Mouse (Mus musculus): ENCODE data around the gene Auts2. TPM values are rescaled to one million over a fixed set of nuclear protein-coding genes. Genes with fewer than 3 reads are reported as not detected.

Gene Auts2
- total RNA-seq, 2 experiments from 2014 or later: 24.3 to 29.9 TPM

DNA sequence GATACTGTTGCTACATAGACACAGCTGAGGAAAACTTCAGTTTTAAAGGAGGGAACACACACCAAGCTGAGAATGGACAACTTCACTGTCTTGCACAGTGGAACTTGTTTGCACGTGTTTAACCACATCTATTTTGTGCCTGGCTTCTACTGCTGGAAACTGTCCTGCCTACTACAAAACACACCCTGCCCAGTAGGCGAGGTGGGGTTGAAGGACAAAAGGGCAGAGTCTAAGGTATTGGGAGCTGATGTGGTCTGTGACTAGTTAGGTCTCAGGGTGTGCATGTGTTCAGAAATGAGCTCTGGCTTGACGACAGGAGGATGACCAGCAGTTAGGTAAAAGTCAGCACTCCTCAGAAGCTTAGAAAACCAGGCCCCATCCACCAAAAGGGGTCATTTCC is 636.8 kb downstream of the Auts2 start:
- DNase-seq: no peak

DNA sequence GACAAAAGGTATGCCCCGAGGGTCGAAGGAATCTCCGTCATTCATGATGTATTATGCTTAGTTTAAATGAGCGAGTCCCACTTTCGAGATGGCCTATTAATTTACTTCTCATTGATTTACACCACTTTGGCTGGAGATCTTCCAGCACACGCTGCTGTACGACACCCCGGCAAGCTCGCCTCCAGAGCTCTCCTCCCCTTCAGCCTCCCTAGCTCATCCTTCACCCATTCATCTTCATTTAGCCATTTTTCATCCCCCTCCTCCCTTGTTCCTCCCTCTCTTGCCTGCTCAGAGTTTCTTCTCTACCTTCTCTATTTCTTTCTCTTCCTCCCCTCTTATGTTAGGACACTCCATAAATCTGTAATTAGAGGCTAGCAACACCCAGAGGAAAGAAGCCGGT is 638.7 kb downstream of the Auts2 start:
- DNase-seq: no peak

DNA sequence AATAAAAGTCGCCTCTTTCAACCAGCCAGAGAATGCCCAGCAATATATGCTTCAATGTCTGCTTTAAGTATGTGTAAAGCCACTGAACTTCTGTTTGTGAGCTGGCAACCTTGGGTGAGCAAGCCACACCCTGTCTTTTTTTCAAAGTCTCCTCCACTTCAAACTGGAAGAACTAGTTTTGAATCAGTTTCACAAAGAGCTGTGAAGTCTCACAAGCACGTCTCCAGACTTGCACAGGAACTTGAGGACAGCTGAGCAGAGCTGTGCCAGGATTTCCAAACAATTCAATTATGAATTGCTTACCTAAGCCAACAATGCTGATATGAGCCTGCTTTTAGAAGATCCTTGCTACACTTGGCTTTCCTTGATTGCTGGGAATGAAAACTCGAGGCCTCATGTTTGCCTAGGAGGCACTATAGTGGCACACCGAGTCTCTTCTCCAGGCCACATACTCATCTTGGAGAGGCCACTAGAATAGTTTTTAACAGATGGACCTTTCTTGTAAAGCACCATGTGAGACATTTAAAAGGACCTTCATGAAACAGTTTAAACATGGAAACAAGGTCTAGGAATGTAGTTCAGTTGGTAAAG is 645.0 kb downstream of the Auts2 start:
- no peak for DNase-seq

DNA sequence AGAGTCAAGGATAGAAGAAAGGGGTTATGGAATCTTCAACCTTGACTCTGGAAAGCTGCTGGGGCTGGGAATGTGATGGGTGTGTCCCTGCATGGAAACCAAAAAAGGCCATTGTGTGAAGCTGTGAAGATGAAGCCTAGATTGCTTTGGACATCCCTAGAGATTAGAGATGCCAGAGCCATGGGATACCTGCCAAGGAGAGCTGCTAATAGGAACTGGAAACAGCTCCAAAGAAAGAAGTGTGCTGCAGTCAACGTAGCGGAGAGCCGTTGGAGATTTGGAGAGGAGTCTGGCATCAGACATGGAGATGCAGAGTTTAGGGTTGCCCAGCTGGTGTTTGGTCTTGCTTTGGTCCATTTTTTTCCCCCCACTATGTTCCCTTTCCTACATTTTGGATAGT is 656.5 kb downstream of the Auts2 start:
- peak in 1 of 2 experiments; percentile 1 for DNase-seq

- peak in 1 of 2 experiments; percentile 14 for DNase-seq
Measured at GRCm38 (mm10) chr5:131876569-131876968, 666.6 kb downstream of the Auts2 start.

GRCm38 (mm10) chr5:131875976-131876375 is 667.2 kb downstream of the Auts2 start:
- DNase-seq: no peak

GRCm38 (mm10) chr5:131873116-131873515 is 670.0 kb downstream of the Auts2 start:
- no peak for DNase-seq

- DNase-seq: no peak
Measured at GRCm38 (mm10) chr5:131869711-131870499, 673.2 kb downstream of the Auts2 start.

- no peak for DNase-seq
Measured at GRCm38 (mm10) chr5:131865200-131865599, 677.9 kb downstream of the Auts2 start.

DNA sequence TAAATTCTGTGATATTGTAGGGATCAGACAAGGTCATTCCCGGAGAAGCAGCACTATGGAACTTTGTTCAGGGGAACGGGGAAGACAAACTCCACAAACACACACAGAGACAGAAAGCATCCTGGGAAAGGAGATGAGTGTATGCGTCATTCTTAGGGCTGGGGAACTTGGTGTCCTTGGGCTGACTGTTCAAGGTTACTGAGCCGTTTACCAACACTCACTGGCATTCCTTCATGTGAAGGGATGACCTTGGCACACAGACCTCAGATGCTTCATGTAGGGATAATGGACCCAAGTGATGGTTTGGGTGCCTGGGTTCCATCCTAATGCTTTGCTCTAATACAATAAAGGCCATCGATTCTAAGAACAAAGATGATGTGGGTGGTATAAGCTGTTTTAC is 685.2 kb downstream of the Auts2 start:
- DNase-seq: no peak

- DNase-seq: peak; percentile 49 to 60
Measured at GRCm38 (mm10) chr5:131855358-131855757, 687.8 kb downstream of the Auts2 start.

GRCm38 (mm10) chr5:131851597-131852453 is 691.3 kb downstream of the Auts2 start:
- no peak for DNase-seq

DNA sequence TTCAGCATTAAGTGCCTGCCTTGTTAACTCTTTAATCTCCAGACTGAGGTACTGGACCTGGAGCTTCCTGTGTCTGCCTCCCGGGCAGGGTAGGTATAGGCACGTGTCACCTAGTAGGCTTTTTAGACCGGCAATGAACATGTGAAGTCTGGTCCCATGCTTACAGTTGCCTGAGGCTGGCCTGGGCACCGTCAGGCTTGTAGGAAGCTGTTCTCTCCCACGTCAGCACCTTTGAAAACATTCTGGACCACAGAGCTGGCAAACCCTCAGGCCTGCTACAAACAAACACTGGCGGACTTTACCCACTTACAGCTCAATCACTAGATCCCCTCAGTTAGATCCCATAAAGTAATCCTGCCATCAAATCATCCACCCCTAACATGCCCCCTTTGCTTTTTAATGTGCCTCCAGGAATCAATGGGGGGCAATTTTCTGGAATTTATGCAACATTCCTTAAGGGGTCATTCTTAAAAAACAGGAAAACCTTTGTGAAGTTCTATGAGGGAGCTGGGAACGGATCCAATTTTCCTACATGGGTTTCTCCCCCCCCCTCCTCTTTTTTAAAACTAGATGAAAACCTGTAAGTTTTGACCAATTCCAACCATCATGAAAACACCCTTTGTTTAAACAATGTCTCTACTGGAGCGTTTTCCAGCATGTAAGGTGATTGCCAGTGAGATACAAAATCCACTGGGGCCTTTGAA is 692.4 kb downstream of the Auts2 start:
- no peak for DNase-seq

DNA sequence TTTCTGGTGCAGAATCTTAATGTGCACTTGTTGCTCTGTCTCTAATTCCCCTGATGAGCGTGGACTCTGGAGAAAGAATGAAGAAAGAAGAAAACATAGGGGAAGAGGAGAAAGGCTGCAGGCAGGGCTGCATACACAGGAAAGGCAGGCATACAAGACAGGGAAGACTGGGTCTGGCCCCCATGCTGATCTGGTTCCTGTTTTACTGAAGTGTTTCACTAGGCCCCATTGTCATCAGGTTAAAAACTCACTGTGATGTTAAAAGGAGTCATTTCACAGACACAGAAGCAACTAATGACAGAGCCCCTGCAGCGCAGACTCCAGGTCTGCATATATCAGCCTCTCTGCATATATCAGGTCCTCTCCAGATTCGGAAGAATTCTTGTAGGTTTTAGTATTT is 693.5 kb downstream of the Auts2 start:
- DNase-seq: no peak

DNA sequence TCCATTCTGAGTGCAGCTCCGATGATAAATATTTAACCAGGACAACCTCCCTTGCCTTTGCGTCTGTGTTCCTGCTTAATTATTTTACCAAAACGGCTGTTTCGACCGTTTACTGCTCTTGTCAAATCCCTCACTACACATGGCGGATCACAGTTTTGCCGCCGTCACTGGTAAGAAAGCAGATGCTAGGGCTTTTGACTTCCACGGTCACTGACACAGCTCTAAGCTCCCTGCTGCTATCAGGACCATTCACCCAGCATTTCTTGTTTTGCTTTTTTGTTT is 698.7 kb downstream of the Auts2 start:
- no peak for DNase-seq

GRCm38 (mm10) chr5:131843766-131844518 is 699.2 kb downstream of the Auts2 start:
- DNase-seq: no peak

- no peak for DNase-seq
Measured at GRCm38 (mm10) chr5:131839657-131840315, 703.4 kb downstream of the Auts2 start.

- DNase-seq: no peak
Measured at GRCm38 (mm10) chr5:131839023-131839422, 704.1 kb downstream of the Auts2 start.

- DNase-seq: no peak
Measured at GRCm38 (mm10) chr5:131838064-131838463, 705.1 kb downstream of the Auts2 start.

DNA sequence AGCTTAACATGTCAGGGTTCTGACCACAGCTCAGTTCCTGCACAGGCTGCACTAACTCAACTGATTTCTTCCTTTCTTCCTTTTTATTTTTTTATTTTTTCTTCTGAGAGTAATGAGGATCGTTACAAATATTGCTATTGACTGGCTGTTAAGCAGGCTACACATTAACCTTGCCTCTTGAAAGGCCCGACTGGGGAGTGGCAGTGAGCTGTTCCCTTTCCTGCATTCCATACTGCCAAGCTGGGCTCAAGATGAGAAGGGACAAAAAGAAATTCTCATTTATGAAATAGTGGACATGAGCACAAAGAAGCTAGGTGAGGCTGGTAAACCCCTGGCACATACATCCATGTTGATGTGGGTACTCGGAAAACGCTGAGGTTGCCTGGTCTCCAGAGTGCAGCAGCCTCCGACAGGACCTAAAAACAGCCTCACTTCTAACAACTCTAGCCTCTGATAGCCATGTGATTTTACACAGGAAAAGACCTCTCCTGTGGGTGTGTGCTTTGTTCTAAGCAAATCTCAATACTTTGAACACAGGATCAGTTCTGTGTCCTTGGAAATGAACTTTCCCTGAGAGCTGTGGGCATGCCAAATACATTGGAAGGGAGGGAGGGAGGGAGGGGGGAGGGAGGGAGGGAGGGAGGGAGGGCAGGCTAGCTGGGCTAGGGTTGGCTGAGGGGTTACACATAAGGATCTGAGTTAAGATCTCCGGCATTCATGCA is 707.0 kb downstream of the Auts2 start:
- no peak for DNase-seq
